Mouse (Mus musculus) ES-E14 (cell line): ENCODE results near the gene Eral1. TPM values are rescaled to one million over a fixed set of nuclear protein-coding genes. Genes with fewer than 3 reads are reported as not detected.

Source experiments
- DNase-seq: peaks from one replicate; pipeline ENCODE4 v3.0.0-alpha.2; 2013; ENCODE audit warnings: low read depth, low spot score
- H3K27ac ChIP-seq: 2 replicates; pipeline ENCODE4 v1.5.1; 2012; ENCODE audit warnings: low read depth, mild to moderate bottlenecking, low read length, moderate library complexity, mixed read lengths; ENCODE audit not compliant: poor library complexity, insufficient read depth, severe bottlenecking
- H3K36me3 ChIP-seq: 2 replicates; pipeline ENCODE4 v1.6.1; 2012; ENCODE audit warnings: mild to moderate bottlenecking, low read length, moderate library complexity, mixed read lengths; ENCODE audit not compliant: control insufficient read depth, poor library complexity, insufficient read depth, severe bottlenecking
- H3K4me1 ChIP-seq, 2 experiments: fragments of 150-350 bp in 1 of 2; sonication (generic) in 1 of 2; 2 replicates each; pipeline ENCODE4 v1.6.1; 2012; ENCODE audit warnings: low read length in 2 of 2, mild to moderate bottlenecking in 1 of 2, mixed read lengths in 1 of 2; ENCODE audit not compliant: control insufficient read depth in 2 of 2, insufficient read depth in 2 of 2, poor library complexity in 1 of 2
- H3K4me3 ChIP-seq, 2 experiments: fragments of 150-350 bp in 1 of 2; sonication (generic) in 1 of 2; 2 replicates each; pipeline ENCODE4 v1.5.1; 2012; ENCODE audit warnings: low read length in 2 of 2, low read depth in 1 of 2, mild to moderate bottlenecking in 1 of 2, mixed read lengths in 1 of 2; ENCODE audit not compliant: insufficient read depth in 1 of 2, poor library complexity in 1 of 2, severe bottlenecking in 1 of 2
- H3K9ac ChIP-seq: 2 replicates; pipeline ENCODE4 v1.6.1; 2012; ENCODE audit warnings: low read depth, mild to moderate bottlenecking, low read length, mixed read lengths; ENCODE audit not compliant: poor library complexity, insufficient read depth, severe bottlenecking
- H3K9me3 ChIP-seq: fragments of 150-350 bp; sonication (generic); 2 replicates; pipeline ENCODE4 v1.6.1; 2012; ENCODE audit warnings: low read depth, mild to moderate bottlenecking, low read length; ENCODE audit not compliant: control insufficient read depth, insufficient read depth
- CHD2 ChIP-seq: IDR thresholded peaks from 2 replicates; pipeline ENCODE4 v1.6.1; 2014; ENCODE audit warnings: mild to moderate bottlenecking, low read depth, low read length, inconsistent platforms
- HCFC1 ChIP-seq: IDR thresholded peaks from 2 replicates; pipeline ENCODE4 v1.6.1; 2012; ENCODE audit warnings: low read length, inconsistent platforms, borderline replicate concordance; ENCODE audit not compliant: insufficient read depth
- MAFK ChIP-seq: IDR thresholded peaks from 2 replicates; pipeline ENCODE4 v1.6.1; 2014; ENCODE audit warnings: mild to moderate bottlenecking, low read depth, low read length, inconsistent platforms; ENCODE audit not compliant: insufficient read depth
- ZC3H11A ChIP-seq: IDR thresholded peaks from 2 replicates; pipeline ENCODE4 v1.6.1; 2012; ENCODE audit warnings: low read depth, mild to moderate bottlenecking, inconsistent platforms, low read length, borderline replicate concordance
- ZNF384 ChIP-seq: IDR thresholded peaks from 2 replicates; pipeline ENCODE4 v1.6.1; 2012; ENCODE audit warnings: low read depth, low read length, inconsistent platforms
- in situ Hi-C, 2 experiments: fragments of 600-800 bp; cut with MboI; formaldehyde crosslinking; loops; one replicate each; pipeline ENCODE4 v1.15.1; 2025; ENCODE audit warnings: low sequenced_read_pairs in 2 of 2, inconsistent platforms in 1 of 2; ENCODE audit not compliant: unreplicated experiment in 2 of 2
- total RNA-seq: library from RNA; depleted of rRNA; stranded (reverse); fragments of 300-350 nt; gene quantifications from 2 replicates; pipeline ENCODE4 v1.2.3, GENCODE M21; 2012

Eral1 gene
- total RNA-seq, 1 experiment, result 29.6 TPM

DNA sequence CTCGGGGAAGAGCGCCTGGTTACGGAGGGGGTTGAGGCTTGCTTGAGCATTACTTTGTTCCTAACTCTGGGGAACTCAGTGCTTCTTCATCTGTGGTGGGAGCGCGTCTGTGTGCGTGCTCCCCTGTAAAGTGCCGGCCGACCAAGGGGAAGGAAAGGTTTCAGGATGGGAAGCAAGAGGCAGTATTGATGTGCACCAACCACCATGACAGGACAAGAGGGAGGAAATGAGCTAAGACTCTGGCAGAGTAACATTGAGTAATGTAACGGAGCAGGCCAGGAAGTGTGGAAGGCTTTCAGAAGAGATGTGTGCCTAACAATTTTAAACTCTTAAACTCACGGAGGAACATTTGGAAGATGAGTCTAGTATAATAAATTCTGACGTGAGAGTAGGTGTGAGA, 20.6 kb upstream of the Eral1 start:
- H3K9ac ChIP-seq, result no peak overlapping the region
- H3K9me3 ChIP-seq, result no peaks in the 10 kb centered on the region
- in situ Hi-C loops, result no loop called here
- no peak for DNase-seq
- H3K36me3 ChIP-seq, result peaks cover 4% of the 10 kb centered on the region; the same call in 1 of the 2 replicates
- H3K27ac ChIP-seq, result no peak overlapping the region
- H3K4me3 ChIP-seq, result no peak overlapping the region
- H3K4me1 ChIP-seq, result peaks cover 3 to 6% of the 10 kb centered on the region in 2 experiments
- TF ChIP-seq ZNF384, result no peak
- TF ChIP-seq CHD2, result no peak
- no peak for TF ChIP-seq HCFC1
- TF ChIP-seq MAFK, result no peak
- no peak for TF ChIP-seq ZC3H11A

DNA sequence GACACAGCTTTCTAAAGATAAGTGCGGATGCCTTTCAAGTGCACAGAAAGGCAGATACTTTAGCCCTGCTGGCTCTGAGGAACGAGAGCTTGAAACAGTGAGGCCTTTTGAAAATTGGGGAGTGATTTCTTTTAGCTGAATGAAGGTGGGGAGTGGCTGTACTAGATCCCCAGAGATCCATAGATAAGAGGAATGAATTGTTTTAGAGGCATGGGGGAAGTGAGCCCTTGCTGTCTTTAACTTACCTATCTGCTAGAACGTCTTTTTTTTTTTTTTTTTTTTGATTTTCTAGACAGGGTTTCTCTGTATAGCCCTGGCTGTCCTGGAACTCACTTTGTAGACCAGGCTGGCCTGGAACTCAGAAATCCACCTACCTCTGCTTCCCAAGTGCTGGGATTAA, 16.9 kb upstream of the Eral1 start:
- in situ Hi-C loops, result no loop called here
- no peak for TF ChIP-seq MAFK
- TF ChIP-seq ZNF384, result no peak
- no peak for TF ChIP-seq HCFC1
- TF ChIP-seq ZC3H11A, result no peak
- TF ChIP-seq CHD2, result no peak
- Histone ChIP-seq H3K4me1 (peaks cover 5 to 6% of the 10 kb centered on the region in 2 experiments), H3K4me3 (no peak overlapping the region; a peak in 1 of 4 replicates), H3K27ac (no peak overlapping the region), H3K9me3 (no peaks in the 10 kb centered on the region), H3K9ac (peak overlapping the region; percentile 58; the same call in 1 of the 2 replicates), H3K36me3 (peaks cover 4% of the 10 kb centered on the region; the same call in 1 of the 2 replicates)
- DNase-seq, result no peak

DNA sequence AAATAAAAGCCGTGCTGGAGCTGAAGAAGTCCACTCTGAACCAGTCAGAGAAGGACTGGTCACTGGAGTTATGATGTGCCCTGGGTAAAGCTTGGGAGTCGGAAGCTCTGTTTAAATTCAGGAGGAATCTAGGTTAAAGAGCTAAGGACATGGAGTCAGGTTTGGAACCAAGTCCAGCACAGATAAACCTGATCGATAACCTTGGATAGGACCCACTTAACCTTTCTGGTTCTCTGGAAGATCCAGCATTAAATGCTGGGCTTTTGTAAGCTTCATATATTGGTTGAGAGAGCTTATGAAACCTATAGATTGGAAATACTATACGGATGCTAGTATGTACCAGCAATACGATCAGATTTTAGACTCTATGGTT, 14.9 kb upstream of the Eral1 start:
- no peak overlapping the region for H3K27ac ChIP-seq
- TF ChIP-seq ZNF384, result no peak
- TF ChIP-seq CHD2, result no peak
- no peak for TF ChIP-seq HCFC1
- no peak for TF ChIP-seq MAFK
- no peak for TF ChIP-seq ZC3H11A
- no peaks in the 10 kb centered on the region for H3K9me3 ChIP-seq

DNA sequence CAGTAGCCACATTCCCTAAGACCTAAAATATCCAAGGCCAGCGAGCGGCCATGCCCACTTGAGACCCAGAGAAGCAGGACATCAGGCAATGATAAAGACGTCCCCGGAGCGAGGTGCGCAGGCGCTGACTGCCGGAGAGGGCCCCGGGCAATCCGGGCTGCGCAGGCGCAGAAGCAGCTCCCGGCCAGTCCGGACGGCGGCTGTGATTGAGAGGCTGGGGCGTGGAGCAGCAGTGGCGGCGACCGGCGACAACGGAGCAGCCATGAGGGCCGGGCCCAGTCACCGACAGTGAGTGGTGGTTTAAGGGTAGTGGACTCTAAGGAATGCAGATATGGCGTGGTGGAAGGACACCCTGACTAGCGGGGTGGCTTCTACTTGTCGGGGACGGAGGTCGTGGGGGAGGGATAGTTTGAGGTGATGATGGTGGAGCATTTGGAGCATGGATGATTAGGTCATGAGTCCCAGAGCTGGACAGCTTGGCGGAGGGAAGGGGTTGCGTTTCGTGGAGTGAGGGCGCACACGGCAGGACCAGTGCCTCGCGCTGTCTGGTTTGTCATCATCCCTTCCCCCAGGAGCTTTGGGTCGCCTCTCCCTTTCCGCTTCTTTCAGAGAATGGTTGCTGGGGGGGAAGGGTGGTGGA, 14.4 kb upstream of the Eral1 start, which contains the start of gene Fam222b:
Gene Fam222b (plus strand): TSS at position 157 of the 640 bp plus-strand sequence.
- TF ChIP-seq CHD2 (no peak), HCFC1 (peak; percentile 8; the same call in 1 of the 2 replicates)
- in situ Hi-C loops, result no loop called here
- Histone ChIP-seq H3K36me3 (peaks cover under 1% of the 10 kb centered on the region; the same call in 1 of the 2 replicates), H3K9ac (peak within 1 kb of the TSS; percentile 97), H3K4me3 (peak within 1 kb of the TSS; percentile 86 to 99), H3K4me1 (peaks cover 3 to 5% of the 10 kb centered on the region in 2 experiments), H3K27ac (peak within 1 kb of the TSS; percentile 45; the same call in 1 of the 2 replicates), H3K9me3 (no peaks in the 10 kb centered on the region)
- peak; percentile 65 for DNase-seq

More for the DNA sequence above, 14.9 kb upstream of the Eral1 start:
- DNase-seq, result no peak
- H3K4me1 ChIP-seq, result peaks cover 3 to 5% of the 10 kb centered on the region in 2 experiments
- in situ Hi-C loops, result no loop called here
- H3K4me3 ChIP-seq, result peak overlapping the region; percentile 86 to 99
- peaks cover 2% of the 10 kb centered on the region; the same call in 1 of the 2 replicates for H3K36me3 ChIP-seq
- peak overlapping the region; percentile 97 for H3K9ac ChIP-seq

DNA sequence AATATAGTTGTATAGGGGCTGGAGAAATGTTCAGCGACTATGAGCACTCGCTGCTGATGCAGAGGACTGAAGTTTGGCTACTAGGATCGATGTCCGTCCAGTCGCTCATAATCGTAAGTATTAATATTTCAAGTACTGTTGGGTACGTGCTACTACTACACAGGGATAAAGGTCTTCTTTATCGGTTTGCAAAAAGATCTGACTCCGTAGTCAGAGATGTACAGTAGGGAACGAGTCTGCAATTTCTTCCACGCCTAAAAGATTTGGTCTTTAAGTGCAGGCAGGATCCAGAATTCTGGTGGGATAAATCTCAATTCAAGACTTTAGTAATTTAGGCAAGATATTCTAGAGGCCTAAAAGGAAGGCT, 13.9 kb upstream of the Eral1 start:
- H3K9me3 ChIP-seq, result no peaks in the 10 kb centered on the region
- H3K27ac ChIP-seq, result no peak overlapping the region; the same call in 1 of the 2 replicates
- H3K9ac ChIP-seq, result peak overlapping the region; percentile 97
- in situ Hi-C loops, result no loop called here
- peak overlapping the region; percentile 41 to 86 for H3K4me3 ChIP-seq
- H3K4me1 ChIP-seq, result peaks cover 3 to 5% of the 10 kb centered on the region in 2 experiments
- TF ChIP-seq CHD2, result no peak
- TF ChIP-seq MAFK, result no peak
- no peak for TF ChIP-seq ZNF384
- TF ChIP-seq HCFC1, result no peak
- H3K36me3 ChIP-seq, result no peaks in the 10 kb centered on the region
- DNase-seq, result no peak
